Mouse (Mus musculus) urinary bladder, postnatal 4 days (tissue): Measurements from ENCODE around the gene Cdh3.
A peak's percentile ranks its signal among the peaks of the same experiment; 100 is the strongest.
"Not testable (repeated sequence)": the region's sequence is repeated elsewhere in the genome, so short reads cannot be mapped to it uniquely, and the experiment has no call there.

Source experiments
- DNase-seq, 2 experiments: peaks; one replicate each; pipeline ENCODE4 v3.0.0; 2021 to 2022; ENCODE audit warnings: low spot score in 2 of 2

Gene Cdh3

GRCm38 (mm10) chr8:106571551-106572172 is 61.0 kb downstream of the Cdh3 start:
- DNase-seq: no peak

DNA sequence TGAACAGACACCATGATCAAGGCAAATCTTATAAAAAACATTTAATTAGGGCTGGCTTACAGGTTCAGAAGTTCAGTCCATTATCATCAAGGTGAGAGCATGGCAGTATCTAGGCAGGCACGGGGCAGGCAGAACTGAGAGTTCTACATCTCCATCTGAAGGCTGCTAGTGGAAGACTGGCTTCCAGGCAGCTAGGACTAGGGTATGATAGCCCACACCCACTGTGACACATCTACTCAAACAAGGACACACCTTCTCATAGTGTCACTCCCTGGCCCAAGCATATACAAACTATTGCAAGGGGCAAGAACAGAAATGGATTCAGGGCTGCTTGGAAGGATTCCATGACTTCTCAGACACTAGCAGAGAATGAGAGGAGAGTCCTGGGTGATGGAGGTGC is 61.5 kb downstream of the Cdh3 start:
- not testable (repeated sequence) for DNase-seq

DNA sequence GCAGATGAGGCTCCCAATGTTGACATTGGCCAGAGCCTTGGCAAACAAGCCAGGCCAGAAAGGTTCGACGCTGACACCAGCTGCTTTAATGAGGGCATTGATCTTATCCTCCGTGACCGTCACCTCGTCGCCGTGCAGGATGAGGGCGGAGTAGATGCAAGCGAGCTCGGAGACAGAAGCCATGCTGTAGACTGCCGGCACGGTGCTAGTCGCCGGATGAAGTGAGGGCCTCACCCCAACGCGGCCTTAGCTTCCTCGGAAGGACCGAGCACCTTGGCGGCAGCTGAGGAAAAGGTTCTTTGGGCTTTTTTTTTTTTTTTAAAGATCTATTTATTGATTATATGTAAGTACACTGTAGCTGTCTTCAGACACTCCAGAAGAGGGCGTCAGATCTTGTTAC is 62.5 kb downstream of the Cdh3 start, which contains the start of gene Gm10073:
Gm10073 (minus strand) TSS at position 294 of the 400 bp plus-strand sequence.
- DNase-seq: not testable (repeated sequence)

DNA sequence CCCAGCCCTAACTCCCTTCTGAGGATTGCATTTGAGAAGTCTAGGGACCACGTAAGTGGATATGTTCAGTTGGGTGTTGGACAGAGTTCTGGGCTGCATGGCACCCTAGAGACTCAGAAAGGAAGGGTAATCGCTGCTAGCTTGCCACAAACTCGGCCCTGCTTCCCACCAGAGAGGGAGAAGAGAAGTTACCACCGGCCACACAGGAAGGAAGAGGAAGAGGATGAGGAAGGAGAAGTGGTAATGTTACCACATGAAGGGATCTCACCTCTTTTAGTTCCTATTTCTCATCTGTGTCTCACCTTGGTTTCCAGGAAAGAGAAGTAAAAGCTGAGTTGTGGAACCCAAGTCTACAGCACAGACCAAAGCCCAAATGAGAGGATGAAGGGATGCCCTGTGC is 63.6 kb downstream of the Cdh3 start:
- no peak for DNase-seq

GRCm38 (mm10) chr8:106576849-106577555 is 66.3 kb downstream of the Cdh3 start:
- no peak for DNase-seq

- DNase-seq: no peak
Measured at GRCm38 (mm10) chr8:106579510-106579909, 68.8 kb downstream of the Cdh3 start.

- DNase-seq: no peak
Measured at GRCm38 (mm10) chr8:106581344-106582088, 70.8 kb downstream of the Cdh3 start.

DNA sequence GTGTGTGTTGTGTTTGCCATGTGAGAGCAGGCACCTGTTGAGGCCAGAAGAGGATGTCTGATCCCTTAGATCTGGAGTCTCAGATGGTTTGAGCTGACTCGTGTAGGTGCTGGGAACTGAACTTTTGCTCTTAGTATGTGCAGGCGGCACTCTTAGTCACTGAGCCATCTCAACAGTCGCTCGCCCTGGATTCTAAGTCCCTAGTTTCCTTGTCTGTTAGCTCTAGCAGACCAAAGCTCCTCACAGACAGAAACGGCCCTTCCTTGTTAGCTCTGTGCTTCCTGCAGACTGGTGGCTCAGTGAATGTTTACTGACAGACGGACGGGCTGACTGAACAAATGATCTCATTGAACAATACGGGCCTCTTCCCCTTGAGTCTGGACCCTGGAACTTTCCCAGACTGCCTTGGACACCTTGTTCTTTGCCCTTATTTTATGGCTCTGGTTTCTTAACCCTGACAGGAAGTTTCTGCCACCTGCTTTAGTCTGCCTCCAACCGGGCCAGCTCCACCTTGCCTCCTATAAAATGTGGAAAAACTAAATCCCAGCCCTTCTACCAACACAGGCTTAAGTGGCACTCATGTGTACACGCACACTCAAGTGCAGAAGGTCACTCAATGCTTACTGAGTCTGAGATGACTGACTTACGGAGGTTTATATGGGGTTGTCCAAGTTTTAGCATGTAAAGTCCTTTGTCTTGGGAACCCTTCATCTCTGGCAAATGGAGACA is 74.4 kb downstream of the Cdh3 start:
- DNase-seq: no peak

DNA sequence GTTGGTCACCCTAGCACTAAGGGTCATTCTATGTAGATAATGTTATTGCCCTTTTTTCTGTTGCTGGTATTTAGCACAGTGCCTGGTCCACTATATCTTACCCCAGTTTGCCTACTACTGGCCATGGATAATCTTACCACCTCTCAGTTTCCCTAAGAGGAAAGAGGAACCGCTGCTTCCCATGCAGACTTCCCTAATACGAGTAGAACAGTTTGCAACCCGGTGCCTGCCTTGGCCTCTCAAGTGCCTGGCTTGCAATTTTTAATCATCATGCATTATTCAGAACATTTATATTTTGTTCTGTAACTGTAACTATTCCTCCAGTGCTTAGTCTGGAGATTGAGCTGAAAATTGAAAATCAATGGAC is 75.0 kb downstream of the Cdh3 start:
- DNase-seq: no peak

DNA sequence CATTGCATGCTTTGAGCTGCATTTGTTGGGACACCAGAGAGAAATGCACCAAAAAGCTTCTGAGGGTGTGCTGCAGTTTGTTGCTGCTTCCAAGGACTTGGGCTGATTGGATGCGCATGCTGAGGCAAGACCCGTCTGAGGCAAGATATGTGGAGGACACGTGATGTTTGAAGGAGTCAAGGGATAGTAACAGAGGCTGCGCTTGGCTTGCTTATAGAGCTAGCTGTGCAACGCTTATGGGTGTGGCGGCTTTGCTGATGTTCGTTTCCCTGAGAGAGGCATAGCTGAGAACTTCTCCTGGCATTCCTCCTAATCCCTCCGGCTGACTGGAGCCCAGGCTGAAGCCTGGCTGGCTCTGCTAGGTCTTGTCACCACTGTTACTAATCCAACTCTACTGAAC is 76.2 kb downstream of the Cdh3 start:
- DNase-seq: no peak

DNA sequence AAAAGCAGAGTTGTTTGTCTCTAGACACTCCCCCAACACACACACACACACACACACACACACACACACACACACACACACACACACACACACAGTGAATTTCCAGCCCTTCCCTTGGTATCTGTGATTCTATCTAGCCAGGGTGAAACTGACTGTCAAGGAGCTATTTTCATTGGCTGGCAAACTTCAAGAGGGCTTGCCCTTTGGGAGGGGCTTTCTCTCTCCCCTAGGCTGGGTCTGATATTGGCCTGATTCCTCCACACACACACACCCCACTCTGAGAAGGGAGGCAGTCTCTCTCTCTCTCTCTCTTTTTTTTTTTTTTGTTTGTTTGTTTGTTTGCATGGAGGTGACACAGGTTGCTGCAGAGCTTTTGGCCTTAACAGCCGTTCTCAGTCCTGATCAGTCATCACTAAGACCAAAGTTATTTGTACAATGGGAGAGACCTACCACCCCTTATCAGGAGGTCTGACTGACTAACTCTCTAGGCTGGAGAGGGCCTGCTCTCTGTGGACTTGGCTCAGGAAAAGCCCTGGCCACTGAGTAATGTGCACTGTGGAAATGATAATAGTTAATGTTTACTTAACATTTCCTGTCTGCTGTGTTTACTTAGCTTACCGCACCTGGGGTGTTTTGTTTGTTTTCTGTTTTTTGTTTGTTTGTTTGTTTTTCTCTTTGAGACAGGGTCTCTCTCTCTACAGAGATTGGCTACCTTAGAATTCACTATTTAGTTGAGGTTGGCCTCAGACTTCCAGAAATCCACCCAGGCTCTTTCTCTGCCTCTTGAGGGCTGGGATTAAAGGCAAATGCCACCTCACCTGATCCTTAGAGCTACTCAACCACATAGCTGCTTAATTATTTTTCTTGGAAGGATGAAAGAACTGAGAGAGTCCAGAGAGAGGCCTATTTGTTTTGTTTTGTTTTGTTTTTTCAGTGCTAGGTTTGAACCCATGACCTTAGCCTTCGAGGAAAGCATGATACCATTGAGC is 78.0 kb downstream of the Cdh3 start:
- no peak for DNase-seq

GRCm38 (mm10) chr8:106592458-106592857 is 81.8 kb downstream of the Cdh3 start:
- no peak for DNase-seq

GRCm38 (mm10) chr8:106595623-106596022 is 84.9 kb downstream of the Cdh3 start:
- not testable (repeated sequence) for DNase-seq

- DNase-seq: no peak
Measured at GRCm38 (mm10) chr8:106597067-106597466, 86.4 kb downstream of the Cdh3 start.

DNA sequence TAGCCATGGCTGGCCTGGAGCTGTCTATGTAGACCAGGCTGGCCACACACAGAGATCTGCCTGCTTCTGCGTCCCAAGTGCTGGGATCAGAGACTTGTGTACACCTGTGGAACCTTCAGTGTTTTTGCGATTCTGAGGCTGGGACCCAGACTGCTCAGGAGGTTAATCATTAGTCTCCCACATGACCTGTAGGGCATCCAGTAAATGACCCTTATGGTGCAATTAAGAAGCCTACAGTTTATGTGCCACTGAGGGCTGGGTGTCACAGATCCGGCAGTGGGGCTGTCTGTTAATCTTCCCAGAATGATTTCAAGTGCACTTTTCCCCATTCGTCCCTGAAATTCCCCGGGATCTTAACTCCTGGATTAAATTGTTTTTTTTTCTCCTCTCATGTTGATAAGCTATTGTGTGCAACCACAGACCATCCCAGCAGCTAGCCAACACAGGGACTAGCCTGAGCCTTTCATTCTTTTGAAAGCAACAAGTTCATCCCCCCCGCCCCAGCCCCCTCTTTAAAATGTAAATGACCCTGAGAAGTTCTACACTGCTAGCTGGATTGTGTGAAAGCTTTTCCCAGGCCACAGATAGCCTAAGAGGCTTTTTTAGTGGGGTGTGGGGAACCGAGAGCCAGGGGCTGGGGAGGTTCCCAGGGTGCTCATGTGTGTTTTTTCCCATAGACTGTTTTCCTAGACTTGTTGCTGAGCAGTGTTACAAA is 88.7 kb downstream of the Cdh3 start:
- DNase-seq: no peak

DNA sequence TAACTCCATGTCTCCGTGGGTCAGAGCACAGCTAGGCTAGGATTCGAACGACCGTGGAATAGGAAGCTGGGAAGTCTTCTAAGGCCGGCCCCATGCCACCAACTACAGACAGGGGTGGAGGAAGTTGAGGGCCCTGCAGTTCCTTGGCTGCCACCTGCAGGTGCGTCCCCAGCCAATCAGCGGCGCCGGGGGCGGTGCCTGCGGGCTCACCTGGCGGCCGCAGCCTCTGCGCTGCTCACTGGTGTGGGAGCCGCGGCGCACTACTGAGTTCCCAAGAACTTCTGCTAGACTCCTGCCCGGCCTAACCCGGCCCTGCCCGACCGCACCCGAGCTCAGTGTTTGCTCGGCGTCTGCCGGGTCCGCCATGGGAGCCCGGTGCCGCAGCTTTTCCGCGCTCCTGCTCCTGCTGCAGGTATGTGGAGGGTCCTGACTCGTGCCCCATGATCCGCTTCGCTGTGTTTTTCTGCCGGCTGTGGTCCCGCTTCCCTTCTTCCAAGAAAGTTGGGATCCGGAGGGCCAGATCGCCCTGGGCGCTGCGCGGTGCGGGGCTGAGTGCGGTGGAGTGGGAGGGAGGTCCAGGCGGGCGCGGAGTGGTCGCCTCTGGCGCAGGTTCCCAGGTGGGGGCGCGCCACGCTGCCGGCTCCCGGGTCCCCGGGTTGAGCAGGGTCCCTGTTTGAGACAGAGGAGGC is 92.6 kb downstream of the Cdh3 start, which contains the start of gene Cdh1:
Cdh1 (plus strand) TSS at position 221 of the 689 bp plus-strand sequence.
- peak; percentile 75 to 80 for DNase-seq

GRCm38 (mm10) chr8:106603933-106604332 is 93.2 kb downstream of the Cdh3 start:
- no peak for DNase-seq

- no peak for DNase-seq
Measured at GRCm38 (mm10) chr8:106605657-106606056, 95.0 kb downstream of the Cdh3 start.

DNA sequence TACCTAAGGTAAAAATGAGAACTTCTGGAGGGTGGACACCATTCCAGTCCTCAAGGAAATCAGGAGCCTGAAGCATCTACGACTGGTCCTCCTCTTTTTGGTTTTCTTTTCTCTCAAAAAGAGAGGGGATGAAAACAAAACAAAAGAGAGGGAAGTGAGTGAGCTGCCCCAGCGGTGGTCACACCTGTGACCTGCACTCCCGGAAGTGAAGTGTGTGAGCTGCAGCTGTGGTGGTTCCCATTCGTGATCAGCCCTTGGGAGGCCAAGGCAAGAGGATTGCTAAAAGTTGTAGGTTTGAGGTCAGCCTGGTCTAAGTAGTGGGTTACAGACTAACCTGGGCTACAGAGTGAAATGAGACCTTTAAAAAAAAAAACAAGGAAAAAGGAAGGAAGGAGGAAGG is 95.4 kb downstream of the Cdh3 start:
- no peak for DNase-seq
